Mouse (Mus musculus) granulocyte monocyte progenitor cell, adult 5-6 weeks (primary cell): ENCODE results near the gene Cmc2. TPM values are rescaled to one million over a fixed set of nuclear protein-coding genes. Genes with fewer than 3 reads are reported as not detected.

Source experiments
- ATAC-seq: replicated peaks from 2 replicates; pipeline ENCODE4 v1.8.0; 2016; ENCODE audit warnings: mild to moderate bottlenecking, moderate TSS enrichment, inconsistent platforms; ENCODE audit not compliant: poor library complexity, severe bottlenecking
- total RNA-seq, 2 experiments: library from RNA; stranded (forward) in 1 of 2; stranded (reverse) in 1 of 2; fragments of 200-712, 200-1000 nt in 1 of 2; fragments of >200 nt in 1 of 2; fragmentation: Nextera tagmentation in 1 of 2; gene quantifications; 2 replicates each; pipeline ENCODE4 v1.2.3; 2014 to 2017

Cmc2 gene
- total RNA-seq, 2 experiments from 2014 or later = 51.4 to 58.2 TPM

- ATAC-seq = no peak
Measured at GRCm38 (mm10) chr8:116922060-116922757, 954 bp upstream of the Cmc2 start.

- ATAC-seq = no peak
Measured at GRCm38 (mm10) chr8:116921005-116921336, 284 bp downstream of the Cmc2 start.

GRCm38 (mm10) chr8:116905836-116906235 lies 15.4 kb downstream of the Cmc2 start:
- ATAC-seq = no peak

GRCm38 (mm10) chr8:116905252-116905651 lies 16.0 kb downstream of the Cmc2 start:
- ATAC-seq = no peak

- no peak for ATAC-seq
Measured at GRCm38 (mm10) chr8:116904736-116905135, 16.5 kb downstream of the Cmc2 start.

GRCm38 (mm10) chr8:116895521-116895920 lies 25.7 kb downstream of the Cmc2 start:
- no peak for ATAC-seq

GRCm38 (mm10) chr8:116893938-116894337 lies 27.3 kb downstream of the Cmc2 start:
- peak; percentile 55 for ATAC-seq

- peak; percentile 84 for ATAC-seq
Measured at GRCm38 (mm10) chr8:116892636-116893035, 28.6 kb downstream of the Cmc2 start.

GRCm38 (mm10) chr8:116892130-116892529 lies 29.1 kb downstream of the Cmc2 start:
- no peak for ATAC-seq

- ATAC-seq = no peak
Measured at GRCm38 (mm10) chr8:116891446-116891845, 29.8 kb downstream of the Cmc2 start.

- ATAC-seq = no peak
Measured at GRCm38 (mm10) chr8:116887813-116888212, 33.4 kb downstream of the Cmc2 start.

GRCm38 (mm10) chr8:116881396-116881795 lies 39.9 kb downstream of the Cmc2 start:
- ATAC-seq = no peak

GRCm38 (mm10) chr8:116875798-116876450 lies 45.3 kb downstream of the Cmc2 start:
- peak; percentile 67 for ATAC-seq

GRCm38 (mm10) chr8:116873986-116874385 lies 47.3 kb downstream of the Cmc2 start:
- no peak for ATAC-seq

GRCm38 (mm10) chr8:116873586-116873985 lies 47.7 kb downstream of the Cmc2 start:
- ATAC-seq = no peak

- peak; percentile 41 for ATAC-seq
Measured at GRCm38 (mm10) chr8:116872761-116873342, 48.4 kb downstream of the Cmc2 start.

- peak; percentile 71 for ATAC-seq
Measured at GRCm38 (mm10) chr8:116868699-116869098, 52.6 kb downstream of the Cmc2 start.

GRCm38 (mm10) chr8:116867321-116867720 lies 53.9 kb downstream of the Cmc2 start:
- no peak for ATAC-seq

- 0 out of 2 replicates have a peak, but pooled peaks have one; percentile 33 for ATAC-seq
Measured at GRCm38 (mm10) chr8:116866118-116866903, 54.9 kb downstream of the Cmc2 start.

- ATAC-seq = no peak
Measured at GRCm38 (mm10) chr8:116864514-116864913, 56.7 kb downstream of the Cmc2 start.

- no peak for ATAC-seq
Measured at GRCm38 (mm10) chr8:116864022-116864387, 57.2 kb downstream of the Cmc2 start.
